Mouse (Mus musculus): ENCODE measurements around the gene Bmp6. TPM values are rescaled to one million over a fixed set of nuclear protein-coding genes. Genes with fewer than 3 reads are reported as not detected.

Gene Bmp6
- polyA plus RNA-seq, 1 experiment from 2014 or later = 1.3 TPM

GRCm38 (mm10) chr13:38547717-38548116, 202.8 kb downstream of the Bmp6 start:
- no peaks in the 10 kb centered on the region for H3K27me3 ChIP-seq (ENCODE audit: control insufficient read depth, insufficient read depth, low read length)
- no peak for ATAC-seq (ENCODE audit: low read depth)
- H3K36me3 ChIP-seq (ENCODE audit: control insufficient read depth, insufficient read depth, low read length) = no peaks in the 10 kb centered on the region
- no peak overlapping the region for H3K9ac ChIP-seq (replicated peaks; ENCODE audit: low read depth, low read length)
- no peak overlapping the region for H3K4me2 ChIP-seq (ENCODE audit: low read depth, low read length)
- H3K4me3 ChIP-seq (ENCODE audit: low read depth, low read length) = no peak overlapping the region
- no peaks in the 10 kb centered on the region for H3K9me3 ChIP-seq (ENCODE audit: control insufficient read depth, low read length)
- 92% methylated on average over 5 of the region's 5 CpGs for WGBS
- no peak overlapping the region for H3K27ac ChIP-seq (ENCODE audit: low read depth, low read length)
- no peaks in the 10 kb centered on the region for H3K4me1 ChIP-seq (ENCODE audit: control insufficient read depth, insufficient read depth, low read length)

GRCm38 (mm10) chr13:38548681-38549080, 203.8 kb downstream of the Bmp6 start:
- WGBS = 81% methylated on average over 5 of the region's 5 CpGs
- Histone ChIP-seq H3K27me3 (ENCODE audit: control insufficient read depth, insufficient read depth, low read length) (no peaks in the 10 kb centered on the region), H3K4me1 (ENCODE audit: control insufficient read depth, insufficient read depth, low read length) (no peaks in the 10 kb centered on the region), H3K4me3 (ENCODE audit: low read depth, low read length) (no peak overlapping the region), H3K36me3 (ENCODE audit: control insufficient read depth, insufficient read depth, low read length) (no peaks in the 10 kb centered on the region), H3K27ac (ENCODE audit: low read depth, low read length) (no peak overlapping the region), H3K9ac (replicated peaks; ENCODE audit: low read depth, low read length) (no peak overlapping the region), H3K4me2 (ENCODE audit: low read depth, low read length) (no peak overlapping the region), H3K9me3 (ENCODE audit: control insufficient read depth, low read length) (no peaks in the 10 kb centered on the region)
- ATAC-seq (ENCODE audit: low read depth) = no peak

Other genes starting within 250 kb of the Bmp6 start
- 0.08 and 0.15 TPM in 2 replicates for gene Dsp, start 193.8 kb upstream of the Bmp6 start, polyA plus RNA-seq (2014; fragmentation: Nextera tagmentation; extraction: Ambion mirVana)
- 32.9 and 34.5 TPM in 2 replicates for gene Snrnp48, start 140.2 kb upstream of the Bmp6 start, polyA plus RNA-seq (2014; fragmentation: Nextera tagmentation; extraction: Ambion mirVana)
- 63.9 and 104 TPM in 2 replicates for gene Txndc5, start 183.7 kb downstream of the Bmp6 start, polyA plus RNA-seq (2014; fragmentation: Nextera tagmentation; extraction: Ambion mirVana)